In the genomic region with DNA sequence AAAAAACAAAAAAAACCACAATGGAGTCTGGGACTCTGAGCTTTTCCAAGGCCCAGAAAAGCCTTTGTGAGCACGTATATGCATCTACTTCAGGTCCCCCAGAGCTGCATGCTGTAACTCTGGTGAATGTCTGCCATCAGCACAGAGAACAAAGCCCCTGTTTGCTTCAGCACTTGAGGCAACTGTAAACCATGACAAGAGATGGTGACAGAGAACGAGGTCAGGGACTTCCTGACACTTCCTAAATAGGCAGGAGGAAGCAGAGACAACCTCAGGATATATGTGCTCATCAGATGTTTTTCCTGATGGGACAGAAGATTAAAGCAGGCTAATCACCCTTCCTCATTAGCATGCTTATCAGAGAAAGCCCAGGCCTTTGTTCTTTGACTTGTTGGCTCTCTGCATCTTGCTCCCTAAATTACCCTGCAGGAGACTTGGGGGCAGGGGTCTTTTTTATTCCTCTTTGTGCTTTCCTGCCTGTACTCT, we compare ENCODE assay signal across 14 mouse cellular contexts. TPM values are rescaled to one million over a fixed set of nuclear protein-coding genes. Genes with fewer than 3 reads are reported as not detected.
DNase-seq lines count a peak whose midpoint lies in the region; ATAC-seq and TF ChIP-seq lines count a peak whose summit lies in the region.
"Had no signal": no experiment of that assay in that cellular context is flagged by ENCODE, and none has a peak within 500 bp of the region (broad histone marks: within the 10 kb centered on the region; RNA-seq: fewer than 3 reads in every experiment).

No protein-coding gene starts in this region.

- no peak overlapping the region for H3K27ac ChIP-seq in forebrain, embryonic 11.5 days (ENCODE audit: low read depth, low read length)
- no peak overlapping the region for H3K27ac ChIP-seq in forebrain, postnatal 0 days (ENCODE audit: low read depth, low read length)
- no peak overlapping the region for H3K27ac ChIP-seq in neural tube, embryonic 11.5 days (ENCODE audit: low read depth, low read length)
- no peak overlapping the region for H3K27ac ChIP-seq in midbrain, embryonic 11.5 days (ENCODE audit: low read depth, low read length)
- H3K27ac ChIP-seq: limb, embryonic 15.5 days had no signal

- 4% methylated on average over 2 of the region's 2 CpGs for WGBS in forebrain, embryonic 11.5 days
- 14% methylated on average over 2 of the region's 2 CpGs for WGBS in forebrain, postnatal 0 days
- 2% methylated on average over 2 of the region's 2 CpGs for WGBS in neural tube, embryonic 11.5 days
- 10% methylated on average over 2 of the region's 2 CpGs for WGBS in midbrain, embryonic 11.5 days

- no peak for DNase-seq in forebrain, embryonic 11.5 days (ENCODE audit: low spot score)
- no peak for DNase-seq in forebrain, postnatal 0 days
- peak; percentile 9 for DNase-seq in neural tube, embryonic 11.5 days (ENCODE audit: low spot score)
- no peak for DNase-seq in neural tube, embryonic 10.5 days (ENCODE audit: extremely low spot score, low spot score)
- peak; percentile 75 for DNase-seq in midbrain, embryonic 11.5 days (ENCODE audit: low spot score, missing footprints)
- DNase-seq in right cerebral cortex, postnatal 4 days: no peak
- DNase-seq in adrenal gland, postnatal 10 days: no peak
- DNase-seq: cerebellum, adult 2 months; gastrocnemius, postnatal 36 days had no signal

- H3K9me3 ChIP-seq in forebrain, embryonic 11.5 days (ENCODE audit: control insufficient read depth, low read length): no peaks in the 10 kb centered on the region
- no peaks in the 10 kb centered on the region for H3K9me3 ChIP-seq in forebrain, postnatal 0 days (ENCODE audit: low read length)
- H3K9me3 ChIP-seq in neural tube, embryonic 11.5 days (ENCODE audit: control insufficient read depth, low read length): no peaks in the 10 kb centered on the region
- no peaks in the 10 kb centered on the region for H3K9me3 ChIP-seq in midbrain, embryonic 11.5 days (ENCODE audit: control insufficient read depth, low read length)
- H3K9me3 ChIP-seq: limb, embryonic 15.5 days had no signal

- H3K4me2 ChIP-seq in forebrain, embryonic 11.5 days (ENCODE audit: low read depth, low read length, severe bottlenecking): no peak overlapping the region
- no peak overlapping the region for H3K4me2 ChIP-seq in forebrain, postnatal 0 days (ENCODE audit: low read depth)
- no peak overlapping the region for H3K4me2 ChIP-seq in neural tube, embryonic 11.5 days (ENCODE audit: low read depth)
- no peak overlapping the region for H3K4me2 ChIP-seq in midbrain, embryonic 11.5 days
- H3K4me2 ChIP-seq: limb, embryonic 15.5 days had no signal

- H3K4me3 ChIP-seq in forebrain, embryonic 11.5 days (ENCODE audit: low read depth, low read length): no peak overlapping the region
- no peak overlapping the region for H3K4me3 ChIP-seq in forebrain, postnatal 0 days (ENCODE audit: low read depth, low read length)
- no peak overlapping the region for H3K4me3 ChIP-seq in neural tube, embryonic 11.5 days (ENCODE audit: low read depth, low read length)
- H3K4me3 ChIP-seq in midbrain, embryonic 11.5 days (ENCODE audit: low read depth, low read length): no peak overlapping the region
- H3K4me3 ChIP-seq: limb, embryonic 15.5 days had no signal

- no peak overlapping the region; the same call in 1 of the 2 replicates for H3K9ac ChIP-seq in forebrain, embryonic 11.5 days (ENCODE audit: low read length)
- H3K9ac ChIP-seq in forebrain, postnatal 0 days: no peak overlapping the region
- H3K9ac ChIP-seq in neural tube, embryonic 11.5 days (ENCODE audit: low read length): no peak overlapping the region
- H3K9ac ChIP-seq in midbrain, embryonic 11.5 days (ENCODE audit: low read length): no peak overlapping the region
- H3K9ac ChIP-seq: limb, embryonic 15.5 days had no signal

- ATAC-seq in forebrain, embryonic 11.5 days (replicated peaks; ENCODE audit: low FRiP score): 0 out of 2 replicates have a peak, but pooled peaks have one; percentile 25
- no peak for ATAC-seq in forebrain, postnatal 0 days
- ATAC-seq in neural tube, embryonic 11.5 days (ENCODE audit: insufficient read depth, low FRiP score, low TSS enrichment): peak; percentile 75
- peak; percentile 57; the same call in 1 of the 2 replicates for ATAC-seq in midbrain, embryonic 11.5 days (ENCODE audit: low FRiP score)
- no peak for ATAC-seq in activated CD4-positive, CD25-positive, alpha-beta regulatory T cell, adult 4 months
- ATAC-seq: intestine, embryonic 16.5 days had no signal

- H3K36me3 ChIP-seq in forebrain, embryonic 11.5 days (ENCODE audit: control insufficient read depth, insufficient read depth, low read length): no peaks in the 10 kb centered on the region
- H3K36me3 ChIP-seq in forebrain, postnatal 0 days (ENCODE audit: insufficient read depth): no peaks in the 10 kb centered on the region
- no peaks in the 10 kb centered on the region for H3K36me3 ChIP-seq in neural tube, embryonic 11.5 days (ENCODE audit: control insufficient read depth, insufficient read depth, low read length)
- H3K36me3 ChIP-seq in midbrain, embryonic 11.5 days (ENCODE audit: control insufficient read depth, insufficient read depth, low read length): no peaks in the 10 kb centered on the region
- H3K36me3 ChIP-seq: limb, embryonic 15.5 days had no signal

- no peaks in the 10 kb centered on the region for H3K4me1 ChIP-seq in forebrain, embryonic 11.5 days (replicated peaks; ENCODE audit: control insufficient read depth, insufficient read depth, low read length)
- no peaks in the 10 kb centered on the region for H3K4me1 ChIP-seq in forebrain, postnatal 0 days (ENCODE audit: insufficient read depth)
- no peaks in the 10 kb centered on the region for H3K4me1 ChIP-seq in neural tube, embryonic 11.5 days (ENCODE audit: control insufficient read depth, insufficient read depth, low read length)
- H3K4me1 ChIP-seq in midbrain, embryonic 11.5 days (ENCODE audit: control insufficient read depth, insufficient read depth, low read length): no peaks in the 10 kb centered on the region; the same call in 1 of the 2 replicates
- H3K4me1 ChIP-seq: limb, embryonic 15.5 days had no signal

- no peaks in the 10 kb centered on the region for H3K27me3 ChIP-seq in forebrain, embryonic 11.5 days (ENCODE audit: control insufficient read depth, insufficient read depth, low read length)
- no peaks in the 10 kb centered on the region for H3K27me3 ChIP-seq in forebrain, postnatal 0 days (ENCODE audit: insufficient read depth, low read length)
- no peaks in the 10 kb centered on the region for H3K27me3 ChIP-seq in neural tube, embryonic 11.5 days (ENCODE audit: control insufficient read depth, insufficient read depth, low read length)
- H3K27me3 ChIP-seq in midbrain, embryonic 11.5 days (ENCODE audit: control insufficient read depth, insufficient read depth, low read length): no peaks in the 10 kb centered on the region
- H3K27me3 ChIP-seq: limb, embryonic 15.5 days had no signal

- no peak for TF ChIP-seq CTCF in forebrain, postnatal 0 days (IDR thresholded peaks at IDR 0.05; ENCODE audit: low read depth)

RNA-seq across cellular contexts. Expression of a gene that starts 19.6 kb away (rescaled TPM):
- 0.08 and 0.09 TPM in 2 replicates for polyA plus RNA-seq in forebrain, embryonic 11.5 days (2014; fragmentation: Nextera tagmentation; extraction: Ambion mirVana)
- total RNA-seq in forebrain, postnatal 0 days (2014; rRNA removed): not detected in 2 replicates
- not detected in 2 replicates for polyA plus RNA-seq in forebrain, postnatal 0 days (2015; fragmentation: Nextera tagmentation; extraction: Ambion mirVana)
- polyA plus RNA-seq in neural tube, embryonic 11.5 days (2014; fragmentation: Nextera tagmentation; extraction: Ambion mirVana): 0.04 and 0.07 TPM in 2 replicates
- polyA plus RNA-seq in midbrain, embryonic 11.5 days (2014; fragmentation: Nextera tagmentation; extraction: Ambion mirVana): not detected in 2 replicates
- not detected for total RNA-seq in adrenal gland, postnatal 10 days (2021)
- polyA plus RNA-seq in activated CD4-positive, CD25-positive, alpha-beta regulatory T cell, adult 4 months (2017; shearing (Covaris generic)): not detected
- total RNA-seq: gastrocnemius, postnatal 36 days had no signal
- polyA plus RNA-seq: cerebellum, adult 2 months; embryonic facial prominence, embryonic 11.5 days; spleen, adult 2 months had no signal

Comparison
In these comparisons a context has a peak if more than half of its experiments do, and no peak if none do; other contexts are left out.
1. ATAC-seq: peak in forebrain, embryonic 11.5 days (single experiment), neural tube, embryonic 11.5 days (single experiment) and midbrain, embryonic 11.5 days (single experiment); none in forebrain, postnatal 0 days (single experiment) and activated CD4-positive, CD25-positive, alpha-beta regulatory T cell, adult 4 months (single experiment).
2. DNase-seq: peak in neural tube, embryonic 11.5 days (single experiment) and midbrain, embryonic 11.5 days (single experiment); none in forebrain, embryonic 11.5 days (single experiment), forebrain, postnatal 0 days (single experiment), neural tube, embryonic 10.5 days (single experiment), right cerebral cortex, postnatal 4 days (single experiment) and adrenal gland, postnatal 10 days (single experiment).